Mouse (Mus musculus) heart, adult 8-10 months (tissue): ENCODE measurements around the gene Slit1. TPM values are rescaled to one million over a fixed set of nuclear protein-coding genes. Genes with fewer than 3 reads are reported as not detected.

ENCODE experiments used
- DNase-seq: peaks from one replicate; pipeline ENCODE4 v3.0.0; 2022; ENCODE audit warnings: low spot score
- total RNA-seq, 4 experiments: library from RNA; stranded (reverse); gene quantifications; 2 replicates each; pipeline ENCODE4 v1.2.4; 2022

Slit1 gene
- total RNA-seq, 4 experiments from 2014 or later, result 0.06 to 0.44 (median 0.09) TPM; not detected in 1

DNA sequence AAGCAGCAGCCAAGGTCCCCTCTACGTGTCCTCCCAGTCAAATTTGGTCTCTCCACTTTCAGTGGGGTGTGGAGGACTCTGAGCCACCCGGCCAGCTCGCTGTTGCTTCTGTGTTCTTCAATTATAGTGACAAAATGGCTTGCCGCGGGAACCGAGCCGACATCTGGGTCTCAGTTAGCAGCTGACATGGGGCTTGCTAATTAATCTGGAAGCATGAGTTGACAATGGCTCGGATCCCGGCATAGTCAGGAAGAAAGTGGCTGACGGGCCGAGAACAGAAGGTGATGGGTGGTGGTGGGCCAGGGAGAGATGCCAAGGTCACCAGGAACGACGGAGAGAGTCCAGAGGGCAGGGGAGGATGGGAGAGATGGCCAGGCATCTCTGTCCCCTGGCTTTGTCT is 55.2 kb downstream of the Slit1 start:
- DNase-seq, result no peak

DNA sequence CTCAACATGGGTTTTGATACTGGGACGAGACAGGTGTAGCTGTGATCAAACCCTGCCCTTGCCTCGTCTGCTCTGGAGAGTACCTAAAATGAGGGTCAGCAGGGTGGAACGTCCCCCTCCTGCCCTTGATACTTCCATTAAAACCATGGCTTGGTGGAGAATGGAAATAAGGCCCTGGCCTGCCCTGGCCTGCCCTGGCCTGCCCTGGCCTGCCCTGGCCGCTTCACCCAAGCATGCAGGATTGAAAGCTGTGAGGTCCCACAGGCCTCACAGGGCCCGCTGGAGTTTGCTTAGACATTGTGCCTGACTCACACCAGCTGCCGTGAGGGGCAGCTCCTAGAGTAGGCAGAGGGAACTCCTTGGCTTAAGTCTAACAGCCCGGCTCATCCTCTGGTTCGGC is 55.6 kb downstream of the Slit1 start:
- DNase-seq, result no peak

- DNase-seq, result no peak
Measured at GRCm38 (mm10) chr19:41686194-41686593, 57.3 kb downstream of the Slit1 start.

GRCm38 (mm10) chr19:41685453-41686086 is 57.9 kb downstream of the Slit1 start:
- DNase-seq, result no peak

DNA sequence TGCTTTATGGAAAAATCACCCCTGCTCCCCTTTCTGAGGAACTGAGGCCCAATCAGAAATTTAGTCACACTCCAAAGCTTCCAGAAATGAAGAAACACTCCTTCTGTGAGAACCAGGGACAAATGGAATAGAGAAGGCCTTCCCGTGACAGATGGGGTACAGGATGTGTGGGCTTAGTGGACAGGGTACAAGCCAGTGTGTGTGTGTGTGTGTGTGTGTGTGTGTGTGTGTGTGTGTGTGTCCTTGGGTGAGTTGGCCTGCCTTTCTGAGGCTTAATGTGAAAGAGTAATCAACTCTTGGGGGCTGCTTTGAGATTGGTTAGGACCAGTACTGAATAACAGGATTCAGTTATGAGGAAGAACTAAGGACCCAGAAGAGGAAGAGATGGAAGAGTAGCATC is 58.6 kb downstream of the Slit1 start:
- DNase-seq, result no peak

DNA sequence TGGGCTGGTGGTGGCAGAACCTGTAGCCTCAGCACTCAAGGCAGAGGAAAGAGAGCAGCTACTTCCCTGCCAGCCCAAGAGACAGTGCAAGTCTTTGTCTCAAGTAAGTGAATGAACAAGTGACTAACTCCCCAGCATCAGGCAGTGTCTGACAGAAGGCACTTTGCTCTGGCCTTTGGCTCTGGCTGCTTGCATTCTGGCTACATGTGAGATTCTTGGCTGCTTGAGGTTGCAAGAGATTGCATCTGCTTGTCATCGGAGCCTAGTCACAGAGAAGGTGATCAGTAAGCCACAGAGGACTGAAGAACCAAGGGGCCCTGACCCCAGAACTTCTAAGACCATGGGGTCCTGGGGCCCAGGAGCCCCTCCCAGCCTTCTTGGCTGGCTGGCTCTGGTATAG is 59.5 kb downstream of the Slit1 start:
- DNase-seq, result no peak

GRCm38 (mm10) chr19:41680267-41680666 is 63.2 kb downstream of the Slit1 start:
- no peak for DNase-seq

- DNase-seq, result no peak
Measured at GRCm38 (mm10) chr19:41679028-41679427, 64.4 kb downstream of the Slit1 start.

DNA sequence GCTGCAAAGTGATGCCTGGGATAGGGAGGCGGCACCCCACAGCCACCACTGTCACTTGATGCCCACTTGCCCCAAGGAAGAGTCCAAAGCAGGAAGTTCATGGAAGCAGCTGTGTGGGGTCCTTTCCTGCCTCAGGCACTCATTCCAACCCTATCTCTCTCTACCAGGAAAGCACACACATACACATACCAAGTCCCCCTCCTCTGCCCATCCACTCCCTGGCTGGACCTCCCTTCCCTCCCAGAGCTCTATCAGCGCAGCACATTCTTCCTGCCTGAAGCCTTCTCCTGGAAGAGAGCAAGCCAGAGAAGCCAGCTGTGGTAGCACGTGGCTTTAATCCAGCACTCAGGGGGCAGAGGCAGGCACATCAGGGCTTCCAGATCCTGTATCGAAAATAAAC is 65.9 kb downstream of the Slit1 start:
- no peak for DNase-seq

DNA sequence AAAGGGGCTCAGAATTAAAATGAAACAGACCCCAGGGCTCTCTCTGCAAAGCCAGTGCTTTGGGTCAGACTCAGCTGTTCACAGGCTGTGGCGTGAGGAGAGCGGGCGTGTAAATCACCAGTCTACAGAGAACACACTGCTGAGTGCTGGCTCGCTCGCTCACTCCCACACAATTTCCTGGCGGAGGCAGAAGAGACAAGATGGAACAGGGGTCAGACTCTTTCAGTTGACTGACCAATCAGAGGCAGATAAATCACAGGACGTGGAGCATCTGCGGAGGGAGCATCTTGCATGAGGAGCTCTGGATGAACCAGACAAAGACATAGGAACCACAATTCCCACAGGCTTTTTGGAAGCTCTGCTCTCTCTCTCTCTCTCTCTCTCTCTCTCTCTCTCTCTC is 67.9 kb downstream of the Slit1 start:
- no peak for DNase-seq

DNA sequence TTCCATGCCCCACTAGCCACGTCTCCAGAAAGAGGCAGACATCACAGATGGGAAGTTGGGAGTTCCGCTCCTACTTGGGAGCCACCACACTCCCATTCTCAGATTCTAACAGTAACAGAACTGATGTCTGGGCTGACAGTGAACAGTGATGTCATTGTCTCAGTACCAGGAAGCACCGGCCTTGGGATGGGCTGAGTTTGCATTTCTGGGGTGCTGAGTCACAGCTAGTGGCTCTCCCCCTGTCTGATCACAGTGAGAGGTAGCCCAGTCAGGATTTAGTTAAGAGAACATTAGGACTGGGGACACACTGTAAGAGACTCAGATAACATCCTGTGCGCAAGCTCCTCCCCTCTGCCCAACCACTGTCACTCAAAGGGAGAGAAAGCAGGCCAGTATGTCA is 69.1 kb downstream of the Slit1 start:
- no peak for DNase-seq

DNA sequence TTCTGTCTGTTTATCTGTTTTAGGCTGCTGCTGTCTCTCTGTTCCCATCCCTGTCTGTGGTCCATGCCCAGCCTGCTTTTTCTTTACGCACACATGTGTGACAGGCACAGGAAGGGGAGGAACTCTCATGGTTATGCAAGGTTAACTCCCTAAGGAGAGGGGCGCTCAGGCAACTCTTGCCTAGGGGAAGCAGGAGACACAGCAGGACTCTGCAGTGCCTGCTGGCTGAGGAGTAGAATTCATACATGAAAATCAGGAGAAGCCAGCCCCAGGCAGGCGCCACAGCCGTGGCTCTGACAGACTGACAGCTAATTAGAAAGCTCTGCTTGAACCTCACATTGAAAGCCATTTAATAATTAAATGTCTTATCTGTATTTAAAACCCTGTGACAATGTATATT is 70.6 kb downstream of the Slit1 start:
- no peak for DNase-seq

DNA sequence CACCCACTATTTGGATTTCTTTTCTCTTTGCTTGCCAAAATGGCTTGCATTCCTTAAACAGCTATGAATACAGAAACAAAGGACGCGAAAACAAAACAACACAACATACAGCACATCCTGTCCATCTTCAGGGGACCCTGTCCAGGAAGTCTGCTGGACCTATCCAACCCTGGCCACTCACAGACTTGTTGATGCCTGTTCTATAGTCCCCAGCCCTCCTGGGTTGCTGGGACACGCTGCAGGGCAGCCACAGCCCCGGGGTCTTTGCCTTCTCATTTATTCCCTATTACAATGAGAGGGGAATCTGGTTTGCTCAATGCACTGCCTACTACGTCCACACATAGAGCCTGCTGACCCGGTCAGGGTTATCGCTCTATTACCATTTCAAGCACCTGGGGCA is 72.5 kb downstream of the Slit1 start:
- no peak for DNase-seq

DNA sequence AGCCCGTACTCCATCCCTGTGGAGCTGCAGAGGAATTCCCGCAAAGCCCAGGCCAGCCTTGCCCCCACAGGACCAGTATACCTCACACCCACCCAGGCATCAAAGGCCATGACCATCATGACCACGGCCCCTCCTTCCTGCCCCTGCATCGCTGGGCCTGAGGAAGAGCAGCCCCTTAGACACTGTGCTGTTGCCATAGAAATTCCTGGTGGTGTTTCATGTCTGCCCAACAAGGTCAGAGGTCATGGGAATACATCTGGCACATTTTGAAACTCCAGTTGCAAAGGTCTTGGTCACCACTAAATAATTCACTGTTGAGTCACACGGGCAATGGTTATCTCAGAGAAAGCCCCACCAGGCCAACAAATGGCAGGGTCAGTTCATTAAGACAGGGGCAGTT is 73.0 kb downstream of the Slit1 start:
- no peak for DNase-seq

GRCm38 (mm10) chr19:41669747-41670342 is 73.6 kb downstream of the Slit1 start:
- no peak for DNase-seq

GRCm38 (mm10) chr19:41667591-41667990 is 75.9 kb downstream of the Slit1 start:
- DNase-seq, result no peak

DNA sequence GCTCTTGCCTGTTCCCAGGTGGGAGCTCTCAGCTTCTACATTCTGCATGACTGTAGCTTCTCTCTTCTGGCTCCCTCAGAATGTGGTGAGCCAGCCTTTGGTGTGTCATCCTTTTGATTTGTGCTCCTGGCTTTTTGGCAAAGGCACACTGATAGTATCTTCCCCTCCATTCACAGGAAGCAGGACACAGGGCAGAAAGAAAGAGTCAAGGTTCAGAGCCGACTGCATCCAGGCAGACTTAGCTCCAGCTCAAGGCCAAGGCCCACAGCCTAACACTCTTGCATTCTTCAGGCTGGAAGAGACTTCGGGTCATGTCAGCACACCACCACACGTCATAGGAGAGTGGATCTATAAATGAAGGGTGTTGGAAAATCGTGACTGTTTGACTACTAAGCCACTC is 77.5 kb downstream of the Slit1 start:
- no peak for DNase-seq

DNA sequence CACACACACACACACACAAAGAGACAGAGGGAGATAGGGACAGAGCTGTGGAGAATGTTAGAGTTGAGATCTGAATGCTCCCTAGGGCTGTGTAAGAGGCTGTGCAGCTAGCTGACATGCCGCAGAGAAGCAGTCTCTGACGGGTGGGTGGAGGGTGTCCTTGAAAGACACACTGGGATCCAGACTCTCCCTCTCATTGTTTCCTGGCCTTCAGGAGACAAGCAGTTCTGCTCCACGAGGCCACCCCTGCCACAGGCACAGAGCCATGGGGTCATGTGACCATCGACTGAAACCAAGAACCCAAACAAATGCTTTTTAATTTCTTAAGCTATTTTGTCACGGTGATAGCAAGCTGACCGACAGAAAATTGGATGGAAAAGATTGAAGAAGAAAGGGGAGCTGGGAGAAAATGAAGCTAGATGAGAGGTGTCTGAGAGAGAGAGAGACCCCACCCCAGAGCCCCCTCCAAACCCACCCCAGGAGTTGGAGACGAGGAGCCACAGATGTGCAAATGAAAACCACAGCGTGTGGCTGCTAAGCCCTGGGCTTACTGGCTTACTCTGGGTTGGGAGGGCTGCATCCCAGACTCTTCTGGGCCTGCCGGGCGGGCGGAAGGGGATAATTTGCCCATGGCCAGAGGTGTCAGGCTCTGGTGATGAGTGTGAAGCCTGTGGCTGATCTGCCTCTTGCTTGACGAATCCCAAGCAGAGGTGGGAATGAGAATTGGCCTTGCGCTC is 79.8 kb downstream of the Slit1 start:
- no peak for DNase-seq

- no peak for DNase-seq
Measured at GRCm38 (mm10) chr19:41661466-41661865, 82.0 kb downstream of the Slit1 start.

- no peak for DNase-seq
Measured at GRCm38 (mm10) chr19:41660999-41661374, 82.5 kb downstream of the Slit1 start.

GRCm38 (mm10) chr19:41660294-41660998 is 83.0 kb downstream of the Slit1 start:
- no peak for DNase-seq

- DNase-seq, result no peak
Measured at GRCm38 (mm10) chr19:41657446-41657845, 86.0 kb downstream of the Slit1 start.

DNA sequence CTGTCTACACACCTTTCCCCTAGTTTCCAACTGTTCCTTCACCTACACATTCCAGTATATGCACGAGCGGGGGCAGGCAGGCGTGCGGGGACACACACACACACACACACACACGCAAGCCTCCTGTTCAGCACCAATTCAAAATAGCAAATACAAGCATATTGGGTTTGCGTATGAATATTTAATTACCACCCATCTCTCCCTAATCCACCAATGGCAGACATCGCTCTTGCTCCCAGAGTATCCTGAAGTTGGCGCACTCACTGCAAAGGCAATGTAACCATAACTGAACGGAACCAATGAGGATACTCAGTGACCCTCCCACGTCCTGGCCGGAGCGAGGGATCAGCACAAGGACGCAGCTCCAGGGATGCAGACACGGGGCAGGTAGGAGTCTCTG is 86.8 kb downstream of the Slit1 start:
- DNase-seq, result no peak
